In the genomic region with DNA sequence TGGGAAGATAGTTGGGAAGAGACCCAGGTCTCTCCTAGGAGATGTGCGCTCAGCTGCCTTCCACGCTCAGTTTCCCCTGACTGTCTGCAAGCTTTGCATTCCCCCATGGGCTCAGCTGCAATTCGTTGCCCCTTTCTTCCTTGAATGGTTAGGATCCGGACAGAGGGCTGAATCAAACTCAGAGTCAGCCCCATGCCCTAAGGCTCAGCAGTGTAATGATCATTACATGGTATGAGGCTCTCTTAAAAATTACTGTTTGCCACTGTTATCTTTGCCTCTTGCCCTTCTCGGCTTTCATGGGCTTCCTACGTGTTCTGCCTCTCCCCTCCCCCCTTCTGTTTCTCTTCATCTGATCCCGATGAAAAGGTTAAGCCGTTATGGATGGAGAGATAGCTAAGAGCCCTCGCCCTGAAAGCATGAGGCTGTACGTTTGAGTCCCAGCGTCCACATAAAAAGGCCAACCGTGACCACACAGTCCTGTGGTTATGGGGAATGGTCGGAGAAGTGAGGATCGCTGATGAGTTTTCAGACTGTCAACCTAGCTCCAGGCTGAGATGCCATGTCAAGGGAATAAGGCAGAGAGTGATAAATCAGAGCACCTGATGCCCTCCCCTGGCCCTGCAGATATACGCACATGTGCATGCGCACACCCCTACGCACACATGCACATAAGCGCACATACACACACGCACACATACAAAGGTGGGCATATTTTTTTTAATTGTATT, we compare ENCODE assay signal across 19 mouse cellular contexts.
A peak's percentile ranks its signal among the peaks of the same experiment; 100 is the strongest.
DNase-seq lines count a peak whose midpoint lies in the region; ATAC-seq lines count a peak whose summit lies in the region.
"Had no signal": no experiment of that assay in that cellular context is flagged by ENCODE, and none has a peak within 500 bp of the region (broad histone marks: within the 10 kb centered on the region; RNA-seq: fewer than 3 reads in every experiment).

No protein-coding gene starts in this region.

- H3K27ac ChIP-seq in neural tube, embryonic 11.5 days (ENCODE audit: low read depth, low read length), result peak overlapping the region; percentile 44; the same call in 1 of the 2 replicates
- H3K27ac ChIP-seq in hindbrain, embryonic 10.5 days, result peak overlapping the region; percentile 72
- H3K27ac ChIP-seq in midbrain, embryonic 12.5 days (replicated peaks), result peak overlapping the region; percentile 63
- H3K27ac ChIP-seq in neural tube, embryonic 15.5 days (replicated peaks), result no peak overlapping the region
- H3K27ac ChIP-seq: forebrain, embryonic 15.5 days; limb, embryonic 15.5 days; macrophage had no signal

- H3K27me3 ChIP-seq in neural tube, embryonic 11.5 days (ENCODE audit: control insufficient read depth, insufficient read depth, low read length), result no peaks in the 10 kb centered on the region
- H3K27me3 ChIP-seq in hindbrain, embryonic 10.5 days (ENCODE audit: insufficient read depth, poor library complexity, severe bottlenecking), result no peaks in the 10 kb centered on the region
- H3K27me3 ChIP-seq in midbrain, embryonic 12.5 days, result no peaks in the 10 kb centered on the region
- H3K27me3 ChIP-seq in neural tube, embryonic 15.5 days (replicated peaks), result no peaks in the 10 kb centered on the region
- H3K27me3 ChIP-seq: forebrain, embryonic 15.5 days; limb, embryonic 15.5 days had no signal

- no peak overlapping the region for H3K9ac ChIP-seq in neural tube, embryonic 11.5 days (ENCODE audit: low read length)
- no peak overlapping the region for H3K9ac ChIP-seq in midbrain, embryonic 12.5 days (replicated peaks)
- no peak overlapping the region for H3K9ac ChIP-seq in neural tube, embryonic 15.5 days (replicated peaks)
- H3K9ac ChIP-seq: forebrain, embryonic 15.5 days; limb, embryonic 15.5 days; liver, postnatal 0 days had no signal

- H3K4me2 ChIP-seq in neural tube, embryonic 11.5 days (ENCODE audit: low read depth), result no peak overlapping the region
- peak overlapping the region; percentile 11; the same call in 1 of the 2 replicates for H3K4me2 ChIP-seq in midbrain, embryonic 12.5 days (replicated peaks)
- peak overlapping the region; percentile 45 for H3K4me2 ChIP-seq in neural tube, embryonic 15.5 days
- H3K4me2 ChIP-seq: forebrain, embryonic 15.5 days; limb, embryonic 15.5 days had no signal

- H3K36me3 ChIP-seq in neural tube, embryonic 11.5 days (ENCODE audit: control insufficient read depth, insufficient read depth, low read length), result no peaks in the 10 kb centered on the region
- H3K36me3 ChIP-seq in hindbrain, embryonic 10.5 days, result peaks cover 7% of the 10 kb centered on the region
- H3K36me3 ChIP-seq in midbrain, embryonic 12.5 days, result peaks cover 2% of the 10 kb centered on the region; the same call in 1 of the 2 replicates
- H3K36me3 ChIP-seq in neural tube, embryonic 15.5 days, result peaks cover 4% of the 10 kb centered on the region
- H3K36me3 ChIP-seq: G1E had no signal

- H3K4me1 ChIP-seq in neural tube, embryonic 11.5 days (ENCODE audit: control insufficient read depth, insufficient read depth, low read length), result peaks cover 5% of the 10 kb centered on the region; the same call in 1 of the 2 replicates
- H3K4me1 ChIP-seq in hindbrain, embryonic 10.5 days (replicated peaks), result peaks cover 12% of the 10 kb centered on the region
- peaks cover 12% of the 10 kb centered on the region; the same call in 1 of the 2 replicates for H3K4me1 ChIP-seq in midbrain, embryonic 12.5 days
- peaks cover 13% of the 10 kb centered on the region for H3K4me1 ChIP-seq in neural tube, embryonic 15.5 days
- H3K4me1 ChIP-seq: forebrain, embryonic 15.5 days; limb, embryonic 15.5 days had no signal

- peak; percentile 31 for DNase-seq in neural tube, embryonic 11.5 days (ENCODE audit: low spot score)
- DNase-seq in neural tube, embryonic 10.5 days (ENCODE audit: extremely low spot score, low spot score), result no peak
- DNase-seq in hindbrain, embryonic 10.5 days (ENCODE audit: low spot score), result no peak
- no peak for DNase-seq in thymus, postnatal 14 days
- DNase-seq in urinary bladder, postnatal 4 days (ENCODE audit: low spot score in 2 of 2), result no peak
- DNase-seq in urinary bladder, postnatal 14 days (ENCODE audit: low spot score), result no peak
- DNase-seq: adrenal gland, adult 8-10 months; cerebellum, adult 18-20 months; kidney, postnatal 10 days; liver, postnatal 0 days; thymus, adult 2 months had no signal

- H3K4me3 ChIP-seq in neural tube, embryonic 11.5 days (ENCODE audit: low read depth, low read length), result no peak overlapping the region
- no peak overlapping the region for H3K4me3 ChIP-seq in hindbrain, embryonic 10.5 days
- H3K4me3 ChIP-seq in midbrain, embryonic 12.5 days, result no peak overlapping the region
- H3K4me3 ChIP-seq in neural tube, embryonic 15.5 days (replicated peaks), result peak overlapping the region; percentile 2; the same call in 1 of the 2 replicates
- H3K4me3 ChIP-seq: forebrain, embryonic 15.5 days; limb, embryonic 15.5 days; myocyte had no signal

- peak; percentile 54 for ATAC-seq in neural tube, embryonic 11.5 days (ENCODE audit: insufficient read depth, low FRiP score, low TSS enrichment)
- ATAC-seq in midbrain, embryonic 12.5 days (ENCODE audit: low FRiP score, low read depth), result peak; percentile 55; the same call in 1 of the 2 replicates
- ATAC-seq in neural tube, embryonic 15.5 days (ENCODE audit: low FRiP score), result peak; percentile 51
- ATAC-seq: forebrain, embryonic 15.5 days; inflammation-experienced regulatory T-cells, adult 6 months; liver, postnatal 0 days had no signal

- 53% methylated on average over 19 of the region's 19 CpGs for WGBS in neural tube, embryonic 11.5 days
- 62% methylated on average over 19 of the region's 19 CpGs for WGBS in hindbrain, embryonic 10.5 days
- WGBS in midbrain, embryonic 12.5 days, result 51% methylated on average over 19 of the region's 19 CpGs
- WGBS in neural tube, embryonic 15.5 days, result 36% methylated on average over 19 of the region's 19 CpGs

- H3K9me3 ChIP-seq in neural tube, embryonic 11.5 days (ENCODE audit: control insufficient read depth, low read length), result no peaks in the 10 kb centered on the region
- H3K9me3 ChIP-seq in hindbrain, embryonic 10.5 days, result no peaks in the 10 kb centered on the region
- H3K9me3 ChIP-seq in midbrain, embryonic 12.5 days, result no peaks in the 10 kb centered on the region
- no peaks in the 10 kb centered on the region for H3K9me3 ChIP-seq in neural tube, embryonic 15.5 days (replicated peaks)
- H3K9me3 ChIP-seq: forebrain, embryonic 15.5 days; limb, embryonic 15.5 days had no signal
